Mouse (Mus musculus) heart, postnatal 14 days (tissue): ENCODE measurements around the gene Hps3. TPM values are rescaled to one million over a fixed set of nuclear protein-coding genes. Genes with fewer than 3 reads are reported as not detected.
"Not testable (repeated sequence)": the region's sequence is repeated elsewhere in the genome, so short reads cannot be mapped to it uniquely, and the experiment has no call there.

Source experiments
- DNase-seq, 2 experiments: peaks; one replicate each; pipeline ENCODE4 v3.0.0; 2021 to 2022
- intact Hi-C: fragments of 180-260 bp; cut with DNase I; formaldehyde crosslinking; loops from one replicate; pipeline ENCODE4 v1.15.1; 2025
- long read RNA-seq, 2 experiments: library from polyadenylated mRNA; stranded (forward); transcript quantifications; one replicate each; pipeline ENCODE4 v2.0.0; 2021
- total RNA-seq, 2 experiments: library from RNA; stranded (reverse); gene quantifications; 2 replicates each; pipeline ENCODE4 v1.2.3; 2021

The Hps3 gene
- total RNA-seq = 10 to 100 TPM in 1 of 2 experiments, 1 to 10 TPM in 1; 8.5 to 11.5 TPM
- long read RNA-seq, experiment 1, full-length matches to known transcripts = 1 of 2 reads
- long read RNA-seq, experiment 1, partial matches to known transcripts = 0 of 2 reads
- long read RNA-seq, experiment 1, other reads (novel, unspliced or antisense) = 1 of 2 reads
- long read RNA-seq, experiment 2, full-length matches to known transcripts = 5 of 10 reads
- long read RNA-seq, experiment 2, partial matches to known transcripts = 1 of 10 reads
- long read RNA-seq, experiment 2, other reads (novel, unspliced or antisense) = 4 of 10 reads

GRCm38 (mm10) chr3:20034719-20035404 lies at the start of gene Hps3:
Gene Hps3 (minus strand): TSS chr3:20035315.
- peak; percentile 84 to 87 for DNase-seq
- intact Hi-C loops = loop anchor here (5.0 kb wide), 1 partner anchor 408 kb away; the partner anchor contains the start of gene 1700064H15Rik

DNA sequence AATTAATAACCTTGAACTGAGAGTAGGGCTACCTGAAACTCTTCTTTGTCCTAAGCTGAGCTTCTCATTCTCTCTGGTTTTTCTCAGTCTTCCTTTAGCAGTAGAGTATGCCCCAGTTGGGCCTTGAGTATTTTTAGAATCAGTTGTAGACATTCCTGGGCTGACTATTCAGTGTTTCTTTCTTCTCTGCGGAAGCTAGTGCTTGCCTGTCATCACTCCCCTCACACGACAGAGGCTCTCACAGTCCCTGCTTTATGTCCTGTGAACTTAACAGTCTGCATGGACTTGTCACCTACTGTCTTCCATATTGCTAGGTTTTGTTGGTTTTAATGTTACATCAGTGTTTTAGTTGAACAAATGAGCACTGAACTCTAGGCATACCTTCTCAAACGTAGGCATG lies 47.0 kb upstream of the Hps3 start:
- intact Hi-C loops = no loop called here
- DNase-seq = peak; percentile 47 to 69

GRCm38 (mm10) chr3:20076145-20077053 lies 41.3 kb upstream of the Hps3 start:
- DNase-seq = no peak
- intact Hi-C loops = loop anchor here (5.0 kb wide), 2 partner anchors 76 to 174 kb away; no protein-coding TSS in a partner anchor

DNA sequence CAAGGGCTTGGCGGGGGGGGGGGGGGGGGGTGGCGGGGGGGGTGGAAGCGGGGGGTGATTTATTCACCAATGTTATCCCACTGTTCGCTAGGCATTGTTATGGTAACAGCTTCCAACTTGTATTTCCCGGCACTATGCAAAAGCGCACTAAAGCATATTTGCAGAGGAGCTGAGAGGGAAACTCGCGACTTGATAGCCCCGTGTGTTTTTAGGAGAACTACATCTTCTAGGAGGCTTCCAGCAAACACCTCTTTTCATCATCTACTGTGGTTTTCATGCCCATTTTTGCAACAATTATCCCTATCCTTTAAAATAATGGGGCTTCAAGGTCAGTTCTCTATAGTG lies 23.1 kb upstream of the Hps3 start:
- intact Hi-C loops = no loop called here
- DNase-seq = no peak

- peak; percentile 91 to 93 for DNase-seq
- intact Hi-C loops = no loop called here
Measured at GRCm38 (mm10) chr3:20057306-20058196, 22.4 kb upstream of the Hps3 start, which contains the start of gene Hltf. Gene Hltf (plus strand): TSS chr3:20057811.

GRCm38 (mm10) chr3:20044736-20045135 lies 9.6 kb upstream of the Hps3 start:
- intact Hi-C loops, DNase-seq: not testable (repeated sequence)

GRCm38 (mm10) chr3:20041461-20041860 lies 6.3 kb upstream of the Hps3 start:
- DNase-seq, intact Hi-C loops: not testable (repeated sequence)

DNA sequence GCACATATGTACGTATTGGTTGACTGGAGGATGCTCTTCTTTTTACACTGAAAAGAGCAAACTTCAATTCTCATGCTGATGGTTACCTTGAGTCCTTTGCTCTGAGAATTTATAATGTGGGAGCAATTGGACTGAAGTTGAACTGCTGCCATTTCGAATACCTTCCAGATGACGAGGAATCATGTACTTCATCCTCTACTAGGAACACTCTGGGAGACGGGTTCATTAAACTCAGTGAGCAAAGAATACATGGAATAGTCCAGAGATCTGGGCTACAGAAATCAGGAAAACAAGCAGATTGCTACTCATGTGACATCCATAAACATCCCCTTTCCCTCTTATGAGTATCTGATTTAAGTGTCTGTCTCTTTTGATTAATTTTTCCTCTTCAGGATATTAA lies 954 bp upstream of the Hps3 start:
- no peak for DNase-seq
- intact Hi-C loops = loop anchor here (5.0 kb wide), 1 partner anchor 409 kb away; the partner anchor contains the start of gene 1700064H15Rik

- intact Hi-C loops = no loop called here
- DNase-seq = no peak
Measured at GRCm38 (mm10) chr3:20033761-20034718, 1.1 kb downstream of the Hps3 start.

GRCm38 (mm10) chr3:20030807-20031206 lies 4.3 kb downstream of the Hps3 start:
- no peak for DNase-seq
- intact Hi-C loops = no loop called here

- DNase-seq = no peak
Measured at GRCm38 (mm10) chr3:20028640-20029039, 6.5 kb downstream of the Hps3 start.

GRCm38 (mm10) chr3:20027788-20028187 lies 7.3 kb downstream of the Hps3 start:
- DNase-seq = no peak
- intact Hi-C loops = no loop called here

More at GRCm38 (mm10) chr3:20028640-20029039, 6.5 kb downstream of the Hps3 start:
- intact Hi-C loops = no loop called here

DNA sequence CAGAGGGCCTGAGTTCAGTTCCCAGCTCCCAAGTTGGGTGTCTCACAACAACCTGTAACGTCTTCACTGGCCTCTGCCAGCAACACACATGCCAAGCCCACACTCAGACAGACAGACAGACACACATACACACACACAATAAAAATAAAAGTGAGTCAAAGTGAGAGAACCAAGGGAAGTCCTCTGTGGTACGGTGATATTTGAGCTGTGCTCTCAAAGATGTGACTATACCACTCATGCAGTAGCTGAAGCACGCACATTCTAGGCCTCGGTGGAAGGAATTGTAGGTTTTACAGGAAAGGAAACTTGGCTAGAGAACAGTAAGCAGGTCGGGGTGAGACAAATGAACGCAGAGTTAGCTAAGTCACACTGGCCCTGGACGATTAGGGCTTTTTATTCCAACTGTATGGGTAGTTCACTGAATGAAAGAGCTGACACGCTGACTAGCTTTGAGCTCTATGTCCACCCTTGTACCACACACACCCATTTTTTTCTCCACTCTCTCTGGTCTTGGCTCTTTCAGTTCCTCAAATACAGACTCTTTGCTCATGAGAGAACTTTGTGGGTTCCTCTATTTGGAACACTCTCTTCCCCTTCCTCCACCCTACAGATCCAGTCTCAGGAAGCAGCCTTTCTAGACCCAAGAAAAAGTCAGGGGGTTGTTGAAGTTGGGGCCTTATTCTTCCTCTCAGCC lies 8.0 kb downstream of the Hps3 start:
- no peak for DNase-seq
- intact Hi-C loops = no loop called here

- DNase-seq = no peak
Measured at GRCm38 (mm10) chr3:20026481-20026880, 8.6 kb downstream of the Hps3 start.

GRCm38 (mm10) chr3:20023832-20024231 lies 11.3 kb downstream of the Hps3 start:
- intact Hi-C loops = no loop called here
- DNase-seq = no peak

More at GRCm38 (mm10) chr3:20026481-20026880, 8.6 kb downstream of the Hps3 start:
- intact Hi-C loops = no loop called here

GRCm38 (mm10) chr3:20018076-20018475 lies 17.0 kb downstream of the Hps3 start:
- intact Hi-C loops = no loop called here
- no peak for DNase-seq

DNA sequence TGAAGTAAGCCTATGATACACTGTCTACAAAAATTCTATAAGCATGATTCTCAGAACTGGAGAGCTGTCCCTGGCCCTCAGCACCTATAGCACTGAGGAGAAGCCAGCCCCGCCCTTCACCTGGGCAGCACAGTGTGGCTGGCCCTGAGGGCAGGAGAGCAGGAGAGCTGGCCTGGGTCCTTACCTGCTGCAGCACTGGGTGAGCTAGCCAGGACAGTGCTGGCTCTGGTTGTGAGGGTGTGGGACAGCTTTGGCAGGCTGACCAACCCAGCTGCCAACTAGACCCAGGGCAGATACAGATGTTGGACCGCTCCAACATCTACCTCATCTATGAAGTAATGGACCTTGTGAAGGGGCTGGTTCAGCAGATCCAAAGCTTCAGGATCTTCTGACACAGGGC lies 20.7 kb downstream of the Hps3 start:
- peak; percentile 31 to 34 for DNase-seq
- intact Hi-C loops = no loop called here

GRCm38 (mm10) chr3:20010905-20011304 lies 24.2 kb downstream of the Hps3 start:
- DNase-seq, intact Hi-C loops: not testable (repeated sequence)
